Mouse (Mus musculus) liver, adult 2 months (tissue): Measurements from ENCODE around the gene Kmt5a. TPM values are rescaled to one million over a fixed set of nuclear protein-coding genes. Genes with fewer than 3 reads are reported as not detected.

Source experiments
- DNase-seq: peaks from one replicate; pipeline ENCODE4 v3.0.0-alpha.2; 2011; ENCODE audit warnings: low read depth, low spot score; ENCODE audit errors: extremely low read depth
- H3K27ac ChIP-seq: fragments of 200-500 bp; replicated peaks from 2 replicates; pipeline ENCODE4 v1.5.1; 2012; ENCODE audit warnings: low read depth, mild to moderate bottlenecking, control low read depth, inconsistent platforms, low read length; ENCODE audit not compliant: insufficient read depth
- H3K27me3 ChIP-seq: fragments of 200-500 bp; 2 replicates; pipeline ENCODE4 v1.6.1; 2012; ENCODE audit warnings: mild to moderate bottlenecking, moderate library complexity, low read length, inconsistent platforms; ENCODE audit not compliant: control insufficient read depth, insufficient read depth
- H3K36me3 ChIP-seq: fragments of 200-500 bp; 2 replicates; pipeline ENCODE4 v1.6.1; 2012; ENCODE audit warnings: low read length, inconsistent platforms; ENCODE audit not compliant: control insufficient read depth, insufficient read depth
- H3K4me1 ChIP-seq: fragments of 200-500 bp; 2 replicates; pipeline ENCODE4 v1.6.1; 2011; ENCODE audit warnings: low read length; ENCODE audit not compliant: control insufficient read depth, insufficient read depth
- H3K4me3 ChIP-seq: fragments of 200-500 bp; 2 replicates; pipeline ENCODE4 v1.5.1; 2011; ENCODE audit warnings: low read depth, mild to moderate bottlenecking, control low read depth, low read length, moderate library complexity; ENCODE audit not compliant: insufficient read depth
- H3K79me2 ChIP-seq: fragments of 200-500 bp; 2 replicates; pipeline ENCODE4 v1.6.1; 2012; ENCODE audit warnings: inconsistent platforms, mild to moderate bottlenecking, low read length, moderate library complexity; ENCODE audit not compliant: control insufficient read depth, insufficient read depth
- H3K9ac ChIP-seq: fragments of 200-500 bp; 2 replicates; pipeline ENCODE4 v1.6.1; 2012; ENCODE audit warnings: low read depth, mild to moderate bottlenecking, control low read depth, inconsistent platforms, low read length
- CTCF ChIP-seq: fragments of 200-500 bp; IDR thresholded peaks from 2 replicates; pipeline ENCODE4 v1.5.1; 2011; ENCODE audit warnings: low read depth, low read length, control low read depth
- POLR2A ChIP-seq: fragments of 200-500 bp; IDR thresholded peaks from 2 replicates; pipeline ENCODE4 v1.6.1; 2011; ENCODE audit warnings: low read length, control low read depth; ENCODE audit not compliant: insufficient read depth; ENCODE audit errors: extremely low read depth
- WGBS: fragments of 180-500 bp; shearing (Covaris S2); methylation state at CpG from one replicate; pipeline ENCODE4 v1.1.7; 2018; 5-methylcytosine and 5-hydroxymethylcytosine counted together
- polyA plus RNA-seq: library from polyadenylated mRNA; depleted of rRNA; stranded (reverse); fragments of >200 nt; gene quantifications from 2 replicates; pipeline ENCODE4 v1.2.3, GENCODE M21; 2012; rRNA removed
- total RNA-seq: library from RNA; depleted of rRNA; stranded (reverse); fragments of >200 nt; gene quantifications from 2 replicates; pipeline ENCODE4 v1.2.3, GENCODE M21; 2014; rRNA removed

Gene Kmt5a
- total and polyA plus RNA-seq, 2 experiments, result 9.6 to 14.7 TPM

GRCm38 (mm10) chr5:124505235-124505634 is 65.5 kb downstream of the Kmt5a start:
- H3K27me3 ChIP-seq, result no peaks in the 10 kb centered on the region
- no peaks in the 10 kb centered on the region for H3K36me3 ChIP-seq
- H3K4me3 ChIP-seq, result no peak overlapping the region
- peak; percentile 14 for DNase-seq
- H3K27ac ChIP-seq, result no peak overlapping the region
- H3K4me1 ChIP-seq, result no peaks in the 10 kb centered on the region
- 69% methylated on average over 4 of the region's 4 CpGs for WGBS
- H3K79me2 ChIP-seq, result no peaks in the 10 kb centered on the region
- H3K9ac ChIP-seq, result no peak overlapping the region
- TF ChIP-seq POLR2A (no peak), CTCF (no peak)

GRCm38 (mm10) chr5:124506731-124507359 is 67.1 kb downstream of the Kmt5a start:
- WGBS, result 77% methylated on average over 10 of the region's 10 CpGs
- TF ChIP-seq CTCF (no peak), POLR2A (no peak)
- Histone ChIP-seq H3K79me2 (no peaks in the 10 kb centered on the region), H3K4me1 (no peaks in the 10 kb centered on the region), H3K4me3 (no peak overlapping the region), H3K27me3 (no peaks in the 10 kb centered on the region), H3K9ac (no peak overlapping the region), H3K36me3 (no peaks in the 10 kb centered on the region), H3K27ac (no peak overlapping the region)
- no peak for DNase-seq

- TF ChIP-seq CTCF (no peak), POLR2A (no peak)
- WGBS, result 93% methylated on average over 6 of the region's 6 CpGs
- Histone ChIP-seq H3K9ac (no peak overlapping the region), H3K4me1 (no peaks in the 10 kb centered on the region), H3K4me3 (no peak overlapping the region), H3K36me3 (no peaks in the 10 kb centered on the region), H3K79me2 (no peaks in the 10 kb centered on the region), H3K27me3 (no peaks in the 10 kb centered on the region), H3K27ac (no peak overlapping the region)
- DNase-seq, result no peak
Measured at GRCm38 (mm10) chr5:124509200-124509599, 69.5 kb downstream of the Kmt5a start.

GRCm38 (mm10) chr5:124509742-124510237 is 70.1 kb downstream of the Kmt5a start:
- DNase-seq, result no peak
- Histone ChIP-seq H3K79me2 (no peaks in the 10 kb centered on the region), H3K4me1 (no peaks in the 10 kb centered on the region), H3K4me3 (no peak overlapping the region), H3K36me3 (no peaks in the 10 kb centered on the region), H3K9ac (no peak overlapping the region), H3K27me3 (no peaks in the 10 kb centered on the region), H3K27ac (no peak overlapping the region)
- WGBS, result 73% methylated on average over 12 of the region's 12 CpGs
- TF ChIP-seq POLR2A (no peak), CTCF (no peak)

- Histone ChIP-seq H3K4me3 (no peak overlapping the region), H3K27ac (no peak overlapping the region), H3K27me3 (no peaks in the 10 kb centered on the region), H3K79me2 (no peaks in the 10 kb centered on the region), H3K4me1 (no peaks in the 10 kb centered on the region), H3K9ac (no peak overlapping the region), H3K36me3 (no peaks in the 10 kb centered on the region)
- TF ChIP-seq CTCF (no peak), POLR2A (no peak)
- WGBS, result 93% methylated on average over 10 of the region's 10 CpGs
- no peak for DNase-seq
Measured at GRCm38 (mm10) chr5:124510536-124511050, 70.9 kb downstream of the Kmt5a start.

Other genes with a start within 250 kb of the Kmt5a start
- 10.6 and 13.9 TPM in 2 replicates for gene Pitpnm2, start 190.2 kb upstream of the Kmt5a start, total RNA-seq
- gene Pitpnm2, start 190.2 kb upstream of the Kmt5a start, polyA plus RNA-seq, result 25.5 and 30.3 TPM in 2 replicates
- 2.3 and 3.4 TPM in 2 replicates for gene Mphosph9, start 112.0 kb upstream of the Kmt5a start, total RNA-seq
- 0.54 and 1.1 TPM in 2 replicates for gene Mphosph9, start 112.0 kb upstream of the Kmt5a start, polyA plus RNA-seq
- 6.3 and 7.3 TPM in 2 replicates for gene 2810006K23Rik, start 111.8 kb upstream of the Kmt5a start, total RNA-seq
- 5.1 and 5.3 TPM in 2 replicates for gene 2810006K23Rik, start 111.8 kb upstream of the Kmt5a start, polyA plus RNA-seq
- gene Cdk2ap1, start 76.8 kb upstream of the Kmt5a start, total RNA-seq, result 13.4 and 14.2 TPM in 2 replicates
- gene Cdk2ap1, start 76.8 kb upstream of the Kmt5a start, polyA plus RNA-seq, result 33.5 and 38.2 TPM in 2 replicates
- 33.1 and 36.6 TPM in 2 replicates for gene Sbno1, start 13.9 kb upstream of the Kmt5a start, total RNA-seq
- gene Sbno1, start 13.9 kb upstream of the Kmt5a start, polyA plus RNA-seq, result 7.2 and 8.1 TPM in 2 replicates
- 9.6 and 11.6 TPM in 2 replicates for gene Rilpl2, start 38.4 kb downstream of the Kmt5a start, total RNA-seq
- 10.1 and 10.4 TPM in 2 replicates for gene Rilpl2, start 38.4 kb downstream of the Kmt5a start, polyA plus RNA-seq
- gene Snrnp35, start 43.2 kb downstream of the Kmt5a start, total RNA-seq, result 2.9 and 3.7 TPM in 2 replicates
- 2.2 and 2.5 TPM in 2 replicates for gene Snrnp35, start 43.2 kb downstream of the Kmt5a start, polyA plus RNA-seq
- 1.4 and 1.6 TPM in 2 replicates for gene Rilpl1, start 91.5 kb downstream of the Kmt5a start, total RNA-seq
- gene Rilpl1, start 91.5 kb downstream of the Kmt5a start, polyA plus RNA-seq, result 0.97 and 2.0 TPM in 2 replicates
- 374 and 414 TPM in 2 replicates for gene Tmed2, start 100.8 kb downstream of the Kmt5a start, total RNA-seq
- gene Tmed2, start 100.8 kb downstream of the Kmt5a start, polyA plus RNA-seq, result 124 and 135 TPM in 2 replicates
- 3.0 and 3.8 TPM in 2 replicates for gene Ddx55, start 112.9 kb downstream of the Kmt5a start, total RNA-seq
- gene Ddx55, start 112.9 kb downstream of the Kmt5a start, polyA plus RNA-seq, result 3.5 and 6.3 TPM in 2 replicates
- gene Eif2b1, start 139.2 kb downstream of the Kmt5a start, total RNA-seq, result 10.5 and 13.0 TPM in 2 replicates
- 12.0 and 13.2 TPM in 2 replicates for gene Eif2b1, start 139.2 kb downstream of the Kmt5a start, polyA plus RNA-seq
- gene Gtf2h3, start 139.2 kb downstream of the Kmt5a start, total RNA-seq, result 11.9 and 12.2 TPM in 2 replicates
- 21.2 and 23.9 TPM in 2 replicates for gene Gtf2h3, start 139.2 kb downstream of the Kmt5a start, polyA plus RNA-seq
- 10.8 and 11.7 TPM in 2 replicates for gene Atp6v0a2, start 188.6 kb downstream of the Kmt5a start, total RNA-seq
- gene Atp6v0a2, start 188.6 kb downstream of the Kmt5a start, polyA plus RNA-seq, result 16.4 and 18.0 TPM in 2 replicates